Mouse (Mus musculus) C2C12 (cell line): Measurements from ENCODE around the gene Lpp.

Experiments used
- CEBPB ChIP-seq: IDR thresholded peaks from one replicate; pipeline ENCODE4 v1.6.1; 2011; ENCODE audit warnings: low read depth, mild to moderate bottlenecking, control low read depth, moderate library complexity
- CTCF ChIP-seq: IDR thresholded peaks from one replicate; pipeline ENCODE4 v1.5.1; 2011; ENCODE audit not compliant: control insufficient read depth, insufficient read depth, insufficient read length
- FOSL1 ChIP-seq: IDR thresholded peaks from one replicate; pipeline ENCODE4 v1.8.0; 2011; ENCODE audit warnings: mild to moderate bottlenecking, low read length; ENCODE audit not compliant: poor library complexity, insufficient read depth, severe bottlenecking
- MAX ChIP-seq: IDR thresholded peaks from one replicate; pipeline ENCODE4 v1.6.1; 2011; ENCODE audit warnings: mild to moderate bottlenecking, control low read depth
- MYOD1 ChIP-seq: IDR thresholded peaks from one replicate; pipeline ENCODE4 v1.6.1; 2011; ENCODE audit warnings: low read depth; ENCODE audit not compliant: control insufficient read depth, insufficient read length
- MYOG ChIP-seq: IDR thresholded peaks from one replicate; pipeline ENCODE4 v1.6.1; 2011; ENCODE audit not compliant: control insufficient read depth, insufficient read length; ENCODE audit errors: extremely low read depth
- USF1 ChIP-seq: IDR thresholded peaks from one replicate; pipeline ENCODE4 v1.6.1; 2011; ENCODE audit warnings: low read depth, mild to moderate bottlenecking, control low read depth, moderate library complexity

GRCm38 (mm10) chr16:24732751-24733150 lies 339.4 kb downstream of the Lpp start:
- TF ChIP-seq CTCF: no peak
- no peak for TF ChIP-seq CEBPB
- no peak for TF ChIP-seq MAX
- no peak for TF ChIP-seq MYOG
- TF ChIP-seq FOSL1: no peak
- no peak for TF ChIP-seq MYOD1
- no peak for TF ChIP-seq USF1
